Mouse (Mus musculus): ENCODE measurements around the gene Tbc1d2. TPM values are rescaled to one million over a fixed set of nuclear protein-coding genes. Genes with fewer than 3 reads are reported as not detected.
A peak's percentile ranks its signal among the peaks of the same experiment; 100 is the strongest.
"Not testable (repeated sequence)": the region's sequence is repeated elsewhere in the genome, so short reads cannot be mapped to it uniquely, and the experiment has no call there.

The Tbc1d2 gene
- total RNA-seq, 2 experiments from 2014 or later, result 1.4 to 1.6 TPM

GRCm38 (mm10) chr4:46585041-46585810, 64.8 kb downstream of the Tbc1d2 start:
- intact Hi-C loops (cut with DNase I), result loop anchor here (1.0 kb wide), 1 partner anchor 11 kb away; no protein-coding TSS in a partner anchor
- DNase-seq, result no peak

- DNase-seq; intact Hi-C loops (cut with DNase I): not testable (repeated sequence)
Measured at GRCm38 (mm10) chr4:46584536-46584935, 65.5 kb downstream of the Tbc1d2 start.

DNA sequence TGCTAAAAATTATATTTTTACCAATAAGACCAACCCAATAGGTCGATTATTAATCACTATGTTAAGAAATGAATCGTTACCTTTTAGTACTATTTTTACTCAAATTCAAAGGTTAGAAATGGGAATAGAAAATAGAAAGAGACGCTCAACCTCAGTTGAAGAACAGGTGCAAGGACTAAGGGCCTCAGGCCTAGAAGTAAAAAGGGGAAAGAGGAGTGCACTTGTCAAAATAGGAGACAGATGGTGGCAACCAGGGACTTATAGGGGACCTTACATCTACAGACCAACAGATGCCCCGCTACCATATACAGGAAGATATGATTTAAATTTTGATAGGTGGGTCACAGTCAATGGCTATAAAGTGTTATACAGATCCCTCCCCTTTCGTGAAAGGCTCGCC, 65.9 kb downstream of the Tbc1d2 start:
- intact Hi-C loops (cut with DNase I), result not testable (repeated sequence)

DNA sequence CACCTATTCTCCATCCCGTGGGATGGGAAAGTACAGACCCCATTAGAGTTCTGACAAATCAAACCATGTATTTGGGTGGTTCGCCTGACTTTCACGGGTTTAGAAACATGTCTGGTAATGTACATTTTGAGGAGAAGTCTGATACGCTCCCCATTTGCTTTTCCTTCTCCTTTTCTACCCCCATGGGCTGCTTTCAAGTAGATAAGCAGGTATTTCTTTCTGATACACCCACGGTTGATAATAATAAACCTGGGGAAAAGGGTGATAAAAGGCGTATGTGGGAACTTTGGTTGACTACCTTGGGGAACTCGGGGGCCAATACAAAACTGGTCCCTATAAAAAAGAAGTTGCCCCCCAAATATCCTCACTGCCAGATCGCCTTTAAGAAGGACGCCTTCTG, 68.0 kb downstream of the Tbc1d2 start:
- DNase-seq; intact Hi-C loops (cut with DNase I): not testable (repeated sequence)

More for the DNA sequence above, 65.9 kb downstream of the Tbc1d2 start:
- not testable (repeated sequence) for DNase-seq

- intact Hi-C loops (cut with DNase I); DNase-seq: not testable (repeated sequence)
Measured at GRCm38 (mm10) chr4:46581577-46581976, 68.4 kb downstream of the Tbc1d2 start.

GRCm38 (mm10) chr4:46580799-46581243, 69.2 kb downstream of the Tbc1d2 start:
- DNase-seq; intact Hi-C loops (cut with DNase I): not testable (repeated sequence)

DNA sequence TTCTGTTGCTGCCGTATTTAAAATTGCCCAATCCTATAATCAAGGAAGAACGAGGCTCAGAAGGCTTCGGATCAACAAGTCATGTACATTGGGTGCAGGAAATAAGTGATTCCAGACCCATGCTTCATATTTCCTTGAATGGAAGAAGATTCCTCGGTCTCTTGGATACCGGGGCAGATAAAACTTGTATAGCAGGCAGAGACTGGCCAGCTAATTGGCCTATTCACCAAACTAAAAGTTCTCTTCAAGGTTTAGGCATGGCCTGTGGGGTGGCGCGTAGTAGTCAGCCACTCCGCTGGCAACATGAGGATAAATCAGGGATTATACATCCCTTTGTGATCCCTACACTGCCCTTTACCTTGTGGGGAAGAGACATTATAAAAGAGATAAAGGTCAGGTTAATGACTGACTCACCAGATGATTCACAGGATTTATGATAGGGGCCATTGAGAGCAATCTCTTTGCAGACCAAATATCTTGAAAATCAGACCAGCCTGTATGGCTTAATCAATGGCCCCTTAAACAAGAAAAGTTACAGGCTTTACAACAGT, 71.1 kb downstream of the Tbc1d2 start:
- DNase-seq; intact Hi-C loops (cut with DNase I): not testable (repeated sequence)

DNA sequence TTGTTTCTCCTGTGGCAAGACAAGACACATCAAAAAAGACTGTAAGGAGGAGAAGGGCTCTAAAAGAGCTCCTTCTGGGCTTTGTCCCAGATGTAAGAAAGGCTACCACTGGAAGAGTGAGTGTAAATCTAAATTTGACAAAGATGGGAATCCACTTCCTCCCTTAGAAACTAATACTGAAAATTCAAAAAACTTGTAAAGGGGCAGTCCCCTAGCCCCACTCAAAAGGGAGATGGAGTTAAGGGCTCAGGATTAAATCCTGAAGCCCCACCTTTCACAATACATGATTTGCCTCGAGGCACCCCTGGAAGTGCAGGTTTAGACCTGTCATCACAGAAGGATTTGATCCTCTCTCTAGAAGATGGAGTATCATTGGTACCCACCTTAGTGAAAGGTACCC, 71.8 kb downstream of the Tbc1d2 start:
- no peak for DNase-seq
- intact Hi-C loops (cut with DNase I), result no loop called here

DNA sequence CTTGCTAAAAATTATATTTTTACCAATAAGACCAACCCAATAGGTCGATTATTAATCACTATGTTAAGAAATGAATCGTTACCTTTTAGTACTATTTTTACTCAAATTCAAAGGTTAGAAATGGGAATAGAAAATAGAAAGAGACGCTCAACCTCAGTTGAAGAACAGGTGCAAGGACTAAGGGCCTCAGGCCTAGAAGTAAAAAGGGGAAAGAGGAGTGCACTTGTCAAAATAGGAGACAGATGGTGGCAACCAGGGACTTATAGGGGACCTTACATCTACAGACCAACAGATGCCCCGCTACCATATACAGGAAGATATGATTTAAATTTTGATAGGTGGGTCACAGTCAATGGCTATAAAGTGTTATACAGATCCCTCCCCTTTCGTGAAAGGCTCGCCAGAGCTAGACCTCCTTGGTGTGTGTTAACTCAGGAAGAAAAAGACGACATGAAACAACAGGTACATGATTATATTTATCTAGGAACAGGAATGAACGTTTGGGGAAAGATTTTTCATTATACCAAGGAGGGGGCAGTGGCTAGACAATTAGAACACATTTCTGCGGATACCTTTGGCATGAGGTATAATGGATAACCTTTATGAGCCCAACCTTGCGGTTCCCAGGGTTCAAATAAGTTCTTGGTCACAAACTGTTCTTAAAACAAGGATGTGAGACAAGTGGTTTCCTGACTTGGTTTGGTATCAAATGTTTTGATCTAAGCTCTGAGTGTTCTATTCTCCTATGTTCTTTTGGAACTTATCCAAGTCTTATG, 74.3 kb downstream of the Tbc1d2 start:
- intact Hi-C loops (cut with DNase I); DNase-seq: not testable (repeated sequence)

DNA sequence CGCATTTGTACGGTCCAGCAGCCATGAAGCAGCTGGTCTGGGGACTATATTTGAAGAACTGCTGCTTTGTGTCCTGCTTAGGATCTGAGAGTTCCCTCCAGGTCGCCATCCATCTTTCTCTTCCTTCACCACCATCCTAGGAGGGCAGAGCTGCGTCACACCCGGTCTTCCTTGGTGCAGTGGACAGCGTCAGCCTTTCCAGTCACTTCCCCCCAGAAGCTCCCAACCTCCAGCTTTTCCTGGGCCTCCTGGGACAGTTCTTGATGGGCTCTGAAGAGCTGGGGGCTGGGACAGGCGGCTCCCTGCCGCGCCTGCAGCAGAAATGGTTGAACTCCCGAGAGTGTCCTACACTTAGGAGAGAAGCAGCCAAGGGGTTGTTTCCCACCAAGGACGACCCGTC, 75.2 kb downstream of the Tbc1d2 start:
- no peak for DNase-seq
- intact Hi-C loops (cut with DNase I), result loop anchor here (1.0 kb wide), 1 partner anchor 10 kb away; no protein-coding TSS in a partner anchor

- intact Hi-C loops (cut with DNase I), result loop anchor here (1.0 kb wide), 1 partner anchor 11 kb away; no protein-coding TSS in a partner anchor
Measured at GRCm38 (mm10) chr4:46574024-46574753, 75.8 kb downstream of the Tbc1d2 start.

DNA sequence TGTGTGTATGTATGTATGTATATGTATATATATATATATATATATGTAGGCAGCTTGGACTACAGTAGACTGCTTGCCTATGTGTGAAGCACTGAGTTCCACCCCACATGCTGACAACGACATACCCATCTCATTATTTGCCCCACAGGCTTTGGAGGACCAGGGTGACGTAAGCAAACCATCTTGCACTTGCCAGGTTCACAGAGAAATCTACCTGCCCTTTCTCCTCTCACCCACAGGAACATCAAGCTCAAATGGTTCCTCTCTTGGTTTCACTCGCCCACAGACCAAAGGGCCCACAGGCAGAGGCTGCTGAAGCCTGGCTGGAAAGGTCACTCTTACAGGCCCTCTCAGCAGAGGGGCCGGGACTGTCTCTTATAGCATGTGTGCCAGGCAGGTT, 77.4 kb downstream of the Tbc1d2 start:
- intact Hi-C loops (cut with DNase I), result no loop called here
- no peak for DNase-seq

More at GRCm38 (mm10) chr4:46574024-46574753, 75.8 kb downstream of the Tbc1d2 start:
- no peak for DNase-seq

- intact Hi-C loops (cut with DNase I), result no loop called here
- no peak for DNase-seq
Measured at GRCm38 (mm10) chr4:46571744-46572143, 78.3 kb downstream of the Tbc1d2 start.

GRCm38 (mm10) chr4:46569671-46570070, 80.3 kb downstream of the Tbc1d2 start:
- no peak for DNase-seq
- intact Hi-C loops (cut with DNase I), result no loop called here

GRCm38 (mm10) chr4:46568169-46568568, 81.8 kb downstream of the Tbc1d2 start:
- no peak for DNase-seq
- intact Hi-C loops (cut with DNase I), result no loop called here

DNA sequence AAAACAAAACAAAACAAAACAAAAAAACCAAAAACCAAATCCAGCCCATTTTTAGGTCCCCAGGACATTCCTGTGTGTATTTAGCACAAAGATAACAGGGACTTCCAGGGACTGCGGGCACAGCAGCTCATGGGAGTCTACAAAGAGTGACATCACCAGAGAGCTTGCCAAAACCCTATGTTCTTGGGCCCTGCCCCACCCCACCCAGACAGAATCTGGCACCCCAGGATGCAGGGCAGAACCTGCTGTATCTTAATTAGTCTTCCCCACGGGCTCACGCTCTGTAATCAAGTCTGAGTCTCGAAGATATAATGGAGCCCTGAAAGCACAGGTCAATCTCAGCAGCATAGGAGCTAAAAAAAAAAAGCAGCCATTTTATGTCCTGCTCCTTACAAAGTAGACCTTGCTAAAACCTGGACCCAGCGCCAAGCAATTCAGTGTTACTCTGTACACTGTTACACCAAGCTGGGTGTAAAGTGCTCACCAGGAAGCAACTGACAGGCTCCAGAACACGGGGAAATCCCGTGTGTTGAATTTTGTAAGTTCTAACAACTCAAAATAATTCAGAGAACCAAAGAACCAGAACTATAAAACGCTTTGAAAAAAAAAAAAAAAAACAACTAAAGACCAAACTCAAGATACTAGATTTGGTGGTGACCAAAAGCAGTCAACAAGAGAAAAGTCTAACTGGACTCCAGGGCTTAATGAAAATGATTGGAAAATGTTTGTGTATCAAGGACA, 82.9 kb downstream of the Tbc1d2 start:
- intact Hi-C loops (cut with DNase I), result no loop called here
- DNase-seq, result no peak

GRCm38 (mm10) chr4:46565393-46565955, 84.5 kb downstream of the Tbc1d2 start:
- intact Hi-C loops (cut with DNase I), result no loop called here
- DNase-seq, result no peak

DNA sequence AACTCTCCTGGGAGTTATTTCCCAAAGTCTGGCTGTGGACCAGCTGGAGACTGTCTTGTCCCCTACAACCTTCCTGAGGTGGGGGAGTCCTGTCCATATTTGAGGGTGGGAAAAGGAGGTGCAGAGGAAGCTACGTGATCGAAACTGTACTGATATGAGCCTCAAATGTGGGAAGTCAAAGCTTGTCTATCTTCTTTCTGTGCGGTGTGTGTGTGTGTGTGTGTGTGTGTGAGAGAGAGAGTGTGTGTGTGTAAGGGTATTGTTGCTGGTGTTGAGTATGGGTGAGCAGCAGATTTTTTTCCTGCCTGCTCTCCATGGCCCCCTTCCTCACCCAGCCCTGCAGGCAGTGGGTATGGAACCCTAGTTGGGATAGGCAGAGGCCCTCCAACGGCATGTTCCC, 85.8 kb downstream of the Tbc1d2 start:
- no peak for DNase-seq
- intact Hi-C loops (cut with DNase I), result no loop called here

DNA sequence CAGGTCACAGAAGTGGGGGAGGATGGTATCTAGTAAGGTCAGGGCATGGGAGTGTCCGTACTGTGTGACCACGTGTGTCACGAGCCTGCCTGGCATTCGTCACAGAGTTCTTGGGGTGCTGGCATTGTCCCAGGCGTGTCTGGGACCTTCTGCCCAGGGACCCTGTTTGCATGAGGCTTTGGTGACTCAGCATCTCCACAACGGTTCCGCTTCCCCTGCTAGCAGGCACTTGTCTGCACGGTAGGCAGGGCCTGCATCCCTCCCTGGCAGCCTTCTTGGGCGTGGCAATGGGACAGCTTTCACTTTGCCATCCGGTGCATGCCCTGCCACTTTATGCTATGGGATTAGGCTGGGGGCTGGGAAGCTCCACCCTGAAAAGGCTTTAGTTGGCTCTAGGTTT, 86.2 kb downstream of the Tbc1d2 start:
- intact Hi-C loops (cut with DNase I), result no loop called here
- DNase-seq, result peak; percentile 31 to 38

Measured in heart, postnatal 14 days (tissue).